Mouse (Mus musculus) urinary bladder, postnatal 4 days (tissue): ENCODE measurements around the gene Sgsm3.

Experiments used
- DNase-seq, 2 experiments: peaks; one replicate each; pipeline ENCODE4 v3.0.0; 2021 to 2022; ENCODE audit warnings: low spot score in 2 of 2

The Sgsm3 gene

GRCm38 (mm10) chr15:80981176-80981575 lies 3.6 kb downstream of the Sgsm3 start:
- DNase-seq, result no peak

DNA sequence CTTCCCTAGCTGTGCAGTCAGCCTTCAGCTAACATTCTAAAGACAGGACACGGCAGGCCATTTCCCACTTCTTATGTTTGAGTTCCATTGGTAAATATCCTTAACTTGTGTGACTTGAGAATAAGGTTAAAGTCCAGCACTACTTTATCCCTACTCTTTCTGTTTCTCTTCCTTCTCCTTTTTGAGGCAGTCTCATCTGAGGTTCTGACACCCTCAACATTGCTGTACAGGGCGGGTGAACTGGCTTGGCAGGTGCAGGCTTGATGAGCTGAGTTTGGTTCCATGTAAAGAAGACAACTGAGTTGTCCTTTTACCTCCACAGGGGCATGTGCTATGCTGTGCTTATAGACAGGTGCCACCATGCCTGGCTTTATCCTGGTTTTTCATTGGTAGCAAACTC lies 5.7 kb downstream of the Sgsm3 start:
- DNase-seq, result no peak

DNA sequence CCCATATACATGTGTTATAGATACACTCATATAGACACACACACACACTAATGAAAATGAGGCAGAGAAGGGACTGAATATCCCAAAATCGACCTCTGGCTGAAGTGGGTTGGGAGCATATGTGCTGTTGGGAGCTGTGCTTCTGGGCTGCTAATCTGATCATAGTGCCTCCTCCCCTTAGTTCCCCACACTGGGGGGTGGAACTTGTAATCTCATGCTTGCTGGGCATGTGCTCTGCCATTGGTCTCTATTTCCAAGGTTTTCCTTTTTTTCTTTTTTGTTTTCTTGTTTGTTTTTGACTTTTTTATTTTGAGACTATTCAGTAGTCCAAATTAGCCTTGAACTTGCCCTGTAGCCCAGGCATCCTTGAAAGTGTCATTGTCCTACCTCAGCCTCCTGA lies 10.8 kb downstream of the Sgsm3 start:
- DNase-seq, result no peak

- DNase-seq, result no peak
Measured at GRCm38 (mm10) chr15:80989712-80990111, 12.1 kb downstream of the Sgsm3 start.

DNA sequence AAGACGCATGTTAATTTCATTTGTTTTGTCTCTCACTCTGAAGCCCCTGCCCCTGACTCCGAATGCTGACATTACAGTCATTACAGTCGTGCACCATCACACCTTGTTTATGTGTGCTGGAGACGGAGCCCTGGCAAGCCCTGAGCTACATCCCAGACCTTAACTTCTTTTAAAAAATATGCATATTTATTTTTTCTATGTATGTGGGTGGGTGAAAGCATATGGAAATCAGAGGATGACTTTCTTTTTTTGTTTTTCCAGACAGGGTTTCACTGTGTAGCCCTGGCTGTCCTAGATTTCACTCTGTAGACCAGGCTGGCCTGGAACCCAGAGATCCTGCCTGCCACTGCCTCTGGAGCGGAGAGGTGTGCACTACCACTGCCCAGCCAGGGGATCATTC lies 17.4 kb downstream of the Sgsm3 start:
- DNase-seq, result no peak

- no peak for DNase-seq
Measured at GRCm38 (mm10) chr15:80996090-80996835, 18.7 kb downstream of the Sgsm3 start.

GRCm38 (mm10) chr15:80997077-80997476 lies 19.5 kb downstream of the Sgsm3 start:
- DNase-seq, result no peak

- no peak for DNase-seq
Measured at GRCm38 (mm10) chr15:81000419-81001138, 23.0 kb downstream of the Sgsm3 start.

DNA sequence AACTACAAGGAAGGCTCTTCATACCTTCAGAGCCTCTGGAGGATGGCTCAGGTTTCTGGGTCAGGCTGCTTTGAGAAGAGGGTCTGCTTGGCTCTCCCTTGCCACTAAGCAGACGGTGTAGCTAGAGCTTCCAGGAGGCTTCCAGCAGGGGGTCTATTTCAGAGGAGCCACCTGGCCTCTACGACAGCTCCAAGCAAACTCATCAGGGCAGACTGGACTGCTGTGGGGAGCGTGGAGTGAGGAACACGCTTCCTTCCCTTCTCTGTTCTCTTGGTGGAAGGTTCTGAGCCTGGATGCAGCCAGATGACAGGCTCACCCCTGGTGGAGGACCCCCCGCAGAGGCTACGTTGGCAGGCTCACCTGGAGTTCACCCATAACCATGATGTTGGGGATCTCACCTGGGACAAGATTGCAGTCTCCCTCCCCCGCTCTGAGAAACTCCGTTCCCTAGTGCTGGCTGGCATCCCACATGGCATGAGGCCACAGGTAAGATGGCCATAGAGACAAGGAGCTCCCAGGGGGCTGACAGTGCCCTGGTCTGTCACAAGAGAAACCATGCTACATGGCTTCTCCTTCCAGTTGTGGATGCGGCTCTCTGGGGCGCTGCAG lies 28.7 kb downstream of the Sgsm3 start:
- DNase-seq, result no peak

GRCm38 (mm10) chr15:81007339-81007738 lies 29.8 kb downstream of the Sgsm3 start:
- no peak for DNase-seq

DNA sequence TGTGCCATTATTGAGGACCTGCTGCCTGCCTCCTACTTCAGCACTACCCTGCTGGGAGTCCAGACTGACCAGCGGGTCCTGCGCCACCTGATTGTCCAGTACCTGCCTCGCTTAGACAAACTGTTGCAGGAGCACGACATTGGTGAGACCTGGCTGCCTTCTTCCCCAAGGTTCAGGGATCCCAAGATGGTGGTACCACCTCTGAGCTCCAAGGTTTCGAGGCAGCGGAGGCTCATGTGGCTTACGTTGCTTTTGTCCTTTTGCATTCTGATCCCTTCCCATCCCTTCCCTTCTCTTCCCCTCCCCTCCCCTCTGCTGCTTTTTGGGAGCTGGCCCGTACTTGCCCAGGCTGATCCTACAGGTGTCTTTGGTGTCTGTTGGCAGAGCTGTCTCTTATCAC lies 30.3 kb downstream of the Sgsm3 start:
- no peak for DNase-seq

DNA sequence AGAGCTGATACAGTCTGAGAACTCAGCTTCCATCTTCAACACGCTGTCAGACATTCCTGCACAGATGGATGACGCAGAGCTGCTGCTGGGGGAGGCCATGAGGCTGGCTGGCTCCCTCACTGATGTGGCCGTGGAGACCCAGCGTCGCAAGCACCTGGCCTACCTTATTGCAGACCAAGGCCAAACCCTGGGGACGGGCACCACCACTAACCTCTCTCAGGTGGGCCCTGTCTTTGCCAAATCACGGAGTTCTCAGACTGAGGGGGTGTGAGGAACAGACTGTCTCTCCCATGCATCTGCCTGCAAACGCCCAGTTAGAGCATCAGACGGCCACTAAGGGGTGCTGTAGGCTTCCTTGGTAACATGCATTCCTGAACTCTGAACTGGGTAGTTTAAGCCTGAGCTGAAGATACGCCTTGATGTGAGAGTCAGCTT lies 31.1 kb downstream of the Sgsm3 start:
- DNase-seq, result no peak

- DNase-seq, result no peak
Measured at GRCm38 (mm10) chr15:81010114-81010513, 32.5 kb downstream of the Sgsm3 start.

DNA sequence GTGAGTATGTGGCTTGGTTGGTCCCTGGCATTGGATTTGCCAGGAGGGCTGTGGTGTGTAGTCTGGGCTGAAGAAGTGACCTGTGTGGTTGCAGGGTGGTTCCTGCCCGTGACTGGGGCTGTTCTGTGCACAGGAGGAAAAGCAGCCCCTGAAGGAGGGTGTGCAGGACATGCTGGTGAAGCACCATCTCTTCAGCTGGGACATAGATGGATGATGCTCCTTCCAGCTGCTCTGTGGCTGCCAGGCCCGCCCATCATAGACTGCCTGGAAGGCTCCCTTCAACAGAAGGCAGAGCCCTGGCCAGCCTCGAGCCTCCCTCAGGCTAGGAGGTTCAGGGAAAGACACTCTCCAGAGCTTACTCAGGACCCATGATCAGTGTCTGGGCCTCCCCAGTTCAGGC lies 34.0 kb downstream of the Sgsm3 start:
- no peak for DNase-seq

DNA sequence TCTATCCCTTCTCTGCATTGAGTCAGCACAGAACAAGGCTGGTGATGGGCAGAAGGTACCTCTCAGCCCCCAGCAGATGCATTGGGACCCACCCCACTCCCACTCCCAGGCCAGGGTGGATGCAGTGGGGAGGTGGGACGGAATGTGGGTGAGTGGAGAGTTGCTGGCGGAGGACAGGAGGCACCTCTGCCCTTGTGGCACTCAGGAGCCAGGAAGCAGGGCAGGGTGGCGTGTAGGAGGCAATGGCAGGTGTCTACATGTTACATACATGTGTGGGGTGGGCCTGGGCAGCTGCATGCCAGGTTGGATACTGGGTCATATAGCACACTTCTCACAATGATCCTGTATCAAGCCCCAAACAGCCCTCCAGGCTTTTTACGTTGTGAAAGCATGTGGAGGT lies 34.8 kb downstream of the Sgsm3 start:
- no peak for DNase-seq

GRCm38 (mm10) chr15:81013186-81013585 lies 35.6 kb downstream of the Sgsm3 start:
- no peak for DNase-seq

- DNase-seq, result no peak
Measured at GRCm38 (mm10) chr15:81015068-81015744, 37.6 kb downstream of the Sgsm3 start.

- no peak for DNase-seq
Measured at GRCm38 (mm10) chr15:81016488-81016887, 38.9 kb downstream of the Sgsm3 start.

DNA sequence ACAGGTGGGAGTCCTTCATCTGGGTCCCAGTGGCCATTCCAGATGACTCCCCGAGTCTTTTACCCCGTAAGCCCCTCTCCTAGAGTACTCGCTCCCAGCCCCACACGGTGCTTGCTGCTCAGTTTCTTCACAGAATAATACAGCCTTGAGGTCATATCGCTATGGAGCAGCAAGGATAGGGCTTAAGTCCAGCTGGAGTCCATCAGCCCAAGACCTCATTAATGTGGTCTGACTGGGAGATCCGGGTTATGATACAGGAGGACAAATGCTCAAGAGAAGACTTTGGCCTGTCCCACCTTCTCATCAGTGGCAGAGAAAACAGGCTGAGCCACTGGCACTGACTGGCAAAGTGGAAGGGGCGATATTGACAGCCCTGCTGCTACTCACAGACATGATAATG lies 39.7 kb downstream of the Sgsm3 start:
- no peak for DNase-seq

DNA sequence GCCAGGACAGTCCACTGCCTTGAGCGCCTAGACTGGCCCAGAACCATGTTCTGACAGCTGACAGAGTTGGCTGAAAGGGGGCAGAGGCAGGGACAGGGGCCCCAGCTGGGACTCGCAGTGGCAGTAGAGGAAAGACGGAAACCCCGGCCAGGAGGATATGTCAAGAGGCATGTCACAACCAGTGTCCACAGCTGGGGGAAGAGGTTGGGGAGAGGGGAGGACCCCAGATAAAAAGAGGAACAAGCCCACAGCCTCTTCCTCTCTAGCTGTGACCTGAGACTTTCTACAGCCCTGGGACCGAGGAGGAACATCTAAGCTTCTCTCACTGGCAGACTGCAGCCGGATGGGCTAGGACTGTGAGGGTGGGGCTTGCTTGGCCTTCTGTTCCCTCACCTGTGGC lies 43.8 kb downstream of the Sgsm3 start:
- DNase-seq, result no peak

- DNase-seq, result no peak
Measured at GRCm38 (mm10) chr15:81022437-81022836, 44.9 kb downstream of the Sgsm3 start.

- no peak for DNase-seq
Measured at GRCm38 (mm10) chr15:81023842-81024241, 46.3 kb downstream of the Sgsm3 start.
